Mouse (Mus musculus) E14TG2a.4 (cell line): ENCODE measurements around the gene Mfsd6.

Experiments used
- CTCF ChIP-seq: conservative IDR thresholded peaks from 2 replicates; pipeline ENCODE4 v1.5.1; 2014; ENCODE audit warnings: low read length
- NANOG ChIP-seq: IDR thresholded peaks from 2 replicates; pipeline ENCODE4 v1.6.1; 2014; ENCODE audit warnings: borderline replicate concordance, low read length, mixed read lengths
- POU5F1 ChIP-seq: IDR thresholded peaks from 2 replicates; pipeline ENCODE4 v1.6.1; 2014; ENCODE audit warnings: low read length, borderline replicate concordance

- no peak for TF ChIP-seq CTCF
- TF ChIP-seq NANOG: no peak
- no peak for TF ChIP-seq POU5F1
These were observed 24.3 kb downstream of the Mfsd6 start for GRCm38 (mm10) chr1:52702738-52703491.
